Mouse (Mus musculus): Measurements from ENCODE around the gene Edc3. TPM values are rescaled to one million over a fixed set of nuclear protein-coding genes. Genes with fewer than 3 reads are reported as not detected.
A peak's percentile ranks its signal among the peaks of the same experiment; 100 is the strongest.
"Not testable (repeated sequence)": the region's sequence is repeated elsewhere in the genome, so short reads cannot be mapped to it uniquely, and the experiment has no call there.

Edc3 gene
- polyA plus RNA-seq, 1 experiment from 2014 or later, result 25.1 TPM

DNA sequence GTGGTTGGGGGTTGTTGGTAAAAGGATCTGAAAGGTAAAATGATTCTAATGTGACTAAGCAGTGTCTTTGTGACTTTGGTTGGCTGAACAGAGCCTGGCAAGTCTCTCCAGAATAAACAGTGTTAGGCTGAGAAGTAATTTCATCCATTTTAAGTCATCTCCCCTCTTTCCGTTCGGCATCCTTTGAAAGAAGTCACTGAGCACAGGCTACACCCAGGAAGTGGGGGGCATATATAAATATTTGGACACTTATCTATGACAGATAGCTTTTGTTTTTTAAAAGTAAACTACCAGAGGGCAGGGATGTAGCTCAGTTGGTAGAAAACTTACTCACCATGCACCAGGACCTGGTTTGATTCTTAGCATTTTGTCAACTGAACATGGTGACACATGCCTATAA lies 19.7 kb upstream of the Edc3 start:
- WGBS, result 93% methylated on average over 2 of the region's 2 CpGs
- H3K4me2 ChIP-seq (ENCODE audit: low read depth, low read length, severe bottlenecking), result no peak overlapping the region
- no peak overlapping the region for H3K27ac ChIP-seq (ENCODE audit: low read depth, low read length)
- no peaks in the 10 kb centered on the region for H3K4me1 ChIP-seq (replicated peaks; ENCODE audit: control insufficient read depth, insufficient read depth, low read length)
- H3K36me3 ChIP-seq (ENCODE audit: control insufficient read depth, insufficient read depth, low read length), result no peaks in the 10 kb centered on the region
- H3K4me3 ChIP-seq (ENCODE audit: low read depth, low read length), result no peak overlapping the region
- no peak overlapping the region for H3K9ac ChIP-seq (ENCODE audit: low read length)
- no peak for ATAC-seq (replicated peaks; ENCODE audit: low FRiP score)
- H3K9me3 ChIP-seq (ENCODE audit: control insufficient read depth, low read length), result no peaks in the 10 kb centered on the region
- no peaks in the 10 kb centered on the region for H3K27me3 ChIP-seq (ENCODE audit: control insufficient read depth, insufficient read depth, low read length)
- no peak for DNase-seq (ENCODE audit: low spot score)

DNA sequence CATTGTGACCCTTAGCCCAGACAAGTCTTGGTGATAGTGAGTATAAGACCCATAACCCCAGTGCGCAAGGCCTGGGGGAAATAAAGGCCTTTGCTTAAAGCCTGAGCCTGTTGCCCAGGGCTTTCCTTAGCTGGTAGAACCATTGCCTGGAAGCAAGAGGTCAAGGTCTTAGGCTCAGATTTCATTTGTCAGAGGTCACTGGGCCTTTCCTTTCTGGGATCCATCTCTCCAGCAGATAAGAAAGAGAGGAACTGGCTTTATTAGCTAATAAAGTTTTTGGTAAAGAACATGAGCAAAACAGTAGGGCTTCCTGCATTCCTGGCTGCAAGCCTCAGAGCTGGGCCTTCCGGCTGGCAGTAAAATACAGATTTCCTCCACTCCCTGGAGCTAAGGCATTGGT lies 14.2 kb upstream of the Edc3 start:
- Histone ChIP-seq H3K9me3 (ENCODE audit: control insufficient read depth, low read length) (no peaks in the 10 kb centered on the region), H3K4me3 (ENCODE audit: low read depth, low read length) (no peak overlapping the region), H3K9ac (ENCODE audit: low read length) (no peak overlapping the region), H3K36me3 (ENCODE audit: control insufficient read depth, insufficient read depth, low read length) (no peaks in the 10 kb centered on the region), H3K4me2 (ENCODE audit: low read depth, low read length, severe bottlenecking) (no peak overlapping the region), H3K27ac (ENCODE audit: low read depth, low read length) (no peak overlapping the region), H3K27me3 (ENCODE audit: control insufficient read depth, insufficient read depth, low read length) (peaks cover 27% of the 10 kb centered on the region), H3K4me1 (replicated peaks; ENCODE audit: control insufficient read depth, insufficient read depth, low read length) (peaks cover 3% of the 10 kb centered on the region; the same call in 1 of the 2 replicates)
- ATAC-seq (replicated peaks; ENCODE audit: low FRiP score) (no peak), DNase-seq (ENCODE audit: low spot score) (no peak)
- 91% methylated on average over 2 of the region's 2 CpGs for WGBS

- H3K4me2 ChIP-seq (ENCODE audit: low read depth, low read length, severe bottlenecking), result peak overlapping the region; percentile 75
- DNase-seq (ENCODE audit: low spot score) (peak; percentile 67), ATAC-seq (replicated peaks; ENCODE audit: low FRiP score) (no peak)
- H3K27ac ChIP-seq (ENCODE audit: low read depth, low read length), result no peak overlapping the region
- H3K36me3 ChIP-seq (ENCODE audit: control insufficient read depth, insufficient read depth, low read length), result no peaks in the 10 kb centered on the region
- WGBS, result 2% methylated on average over 42 of the region's 42 CpGs
- peak overlapping the region; percentile 51 for H3K9ac ChIP-seq (ENCODE audit: low read length)
- no peaks in the 10 kb centered on the region for H3K9me3 ChIP-seq (ENCODE audit: control insufficient read depth, low read length)
- H3K27me3 ChIP-seq (ENCODE audit: control insufficient read depth, insufficient read depth, low read length), result peaks cover 27% of the 10 kb centered on the region
- peak overlapping the region; percentile 35 for H3K4me3 ChIP-seq (ENCODE audit: low read depth, low read length)
- H3K4me1 ChIP-seq (replicated peaks; ENCODE audit: control insufficient read depth, insufficient read depth, low read length), result peaks cover 3% of the 10 kb centered on the region; the same call in 1 of the 2 replicates
These were observed 11.7 kb upstream of the Edc3 start for GRCm38 (mm10) chr9:57696380-57697285.

- WGBS, result 12% methylated on average over 4 of the region's 4 CpGs
- H3K4me1 ChIP-seq (replicated peaks; ENCODE audit: control insufficient read depth, insufficient read depth, low read length), result peaks cover 3% of the 10 kb centered on the region; the same call in 1 of the 2 replicates
- no peak overlapping the region for H3K4me2 ChIP-seq (ENCODE audit: low read depth, low read length, severe bottlenecking)
- no peak overlapping the region for H3K27ac ChIP-seq (ENCODE audit: low read depth, low read length)
- no peak overlapping the region for H3K9ac ChIP-seq (ENCODE audit: low read length)
- H3K27me3 ChIP-seq (ENCODE audit: control insufficient read depth, insufficient read depth, low read length), result peaks cover 27% of the 10 kb centered on the region
- DNase-seq (ENCODE audit: low spot score) (no peak), ATAC-seq (replicated peaks; ENCODE audit: low FRiP score) (no peak)
- H3K4me3 ChIP-seq (ENCODE audit: low read depth, low read length), result no peak overlapping the region
- H3K9me3 ChIP-seq (ENCODE audit: control insufficient read depth, low read length), result no peaks in the 10 kb centered on the region
- H3K36me3 ChIP-seq (ENCODE audit: control insufficient read depth, insufficient read depth, low read length), result no peaks in the 10 kb centered on the region
These were observed 11.0 kb upstream of the Edc3 start for GRCm38 (mm10) chr9:57697380-57697779.

DNA sequence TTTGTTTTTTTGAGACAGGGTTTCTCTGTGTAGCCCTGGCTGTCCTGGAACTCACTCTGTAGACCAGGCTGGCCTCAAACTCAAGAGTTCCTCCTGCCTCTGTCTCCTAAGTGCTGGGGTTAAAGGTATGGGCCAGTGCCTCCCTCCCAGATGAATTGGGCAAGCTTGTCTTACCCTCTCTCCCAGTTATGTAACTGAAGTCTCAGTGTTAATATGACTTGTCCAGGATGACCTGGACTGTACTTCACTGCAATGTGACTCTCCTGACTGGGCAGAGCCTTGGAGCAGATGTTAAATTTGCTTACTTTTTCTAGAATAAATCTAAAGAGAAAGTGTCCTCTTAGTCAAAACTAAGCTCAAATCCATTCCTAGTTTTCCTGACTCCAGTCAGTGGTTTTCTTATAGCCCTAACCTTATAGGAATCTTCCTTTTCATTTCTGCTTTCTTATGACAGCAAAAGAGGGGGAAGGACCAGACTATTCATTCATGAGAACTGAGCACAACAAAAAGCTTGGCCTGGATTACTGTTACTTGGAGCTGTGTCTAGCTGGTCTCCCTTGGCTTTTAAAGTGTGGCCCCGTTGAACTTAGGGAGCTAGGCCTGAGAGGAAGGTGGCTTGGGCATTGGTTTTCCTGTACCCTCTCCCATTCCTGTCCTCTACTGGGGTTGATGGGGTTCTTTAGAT lies 9.7 kb upstream of the Edc3 start:
- Histone ChIP-seq H3K27ac (ENCODE audit: low read depth, low read length) (no peak overlapping the region), H3K9ac (ENCODE audit: low read length) (no peak overlapping the region), H3K4me1 (replicated peaks; ENCODE audit: control insufficient read depth, insufficient read depth, low read length) (peaks cover 3% of the 10 kb centered on the region; the same call in 1 of the 2 replicates), H3K9me3 (ENCODE audit: control insufficient read depth, low read length) (no peaks in the 10 kb centered on the region), H3K36me3 (ENCODE audit: control insufficient read depth, insufficient read depth, low read length) (no peaks in the 10 kb centered on the region), H3K4me3 (ENCODE audit: low read depth, low read length) (no peak overlapping the region), H3K27me3 (ENCODE audit: control insufficient read depth, insufficient read depth, low read length) (peaks cover 27% of the 10 kb centered on the region), H3K4me2 (ENCODE audit: low read depth, low read length, severe bottlenecking) (no peak overlapping the region)
- DNase-seq (ENCODE audit: low spot score) (no peak), ATAC-seq (replicated peaks; ENCODE audit: low FRiP score) (no peak)
- WGBS, result 77% methylated on average over 1 of the region's 1 CpGs

GRCm38 (mm10) chr9:57706496-57706895 lies 1.8 kb upstream of the Edc3 start:
- 86% methylated on average over 3 of the region's 3 CpGs for WGBS
- Histone ChIP-seq H3K27me3 (ENCODE audit: control insufficient read depth, insufficient read depth, low read length) (no peaks in the 10 kb centered on the region), H3K9me3 (ENCODE audit: control insufficient read depth, low read length) (no peaks in the 10 kb centered on the region; the same call in 1 of the 2 replicates), H3K36me3 (ENCODE audit: control insufficient read depth, insufficient read depth, low read length) (no peaks in the 10 kb centered on the region), H3K4me2 (ENCODE audit: low read depth, low read length, severe bottlenecking) (no peak overlapping the region), H3K27ac (ENCODE audit: low read depth, low read length) (no peak overlapping the region), H3K4me3 (ENCODE audit: low read depth, low read length) (no peak overlapping the region), H3K4me1 (replicated peaks; ENCODE audit: control insufficient read depth, insufficient read depth, low read length) (peaks cover 2% of the 10 kb centered on the region; the same call in 1 of the 2 replicates), H3K9ac (ENCODE audit: low read length) (no peak overlapping the region)
- ATAC-seq (replicated peaks; ENCODE audit: low FRiP score), result no peak
- DNase-seq (ENCODE audit: low spot score), result no peak

DNA sequence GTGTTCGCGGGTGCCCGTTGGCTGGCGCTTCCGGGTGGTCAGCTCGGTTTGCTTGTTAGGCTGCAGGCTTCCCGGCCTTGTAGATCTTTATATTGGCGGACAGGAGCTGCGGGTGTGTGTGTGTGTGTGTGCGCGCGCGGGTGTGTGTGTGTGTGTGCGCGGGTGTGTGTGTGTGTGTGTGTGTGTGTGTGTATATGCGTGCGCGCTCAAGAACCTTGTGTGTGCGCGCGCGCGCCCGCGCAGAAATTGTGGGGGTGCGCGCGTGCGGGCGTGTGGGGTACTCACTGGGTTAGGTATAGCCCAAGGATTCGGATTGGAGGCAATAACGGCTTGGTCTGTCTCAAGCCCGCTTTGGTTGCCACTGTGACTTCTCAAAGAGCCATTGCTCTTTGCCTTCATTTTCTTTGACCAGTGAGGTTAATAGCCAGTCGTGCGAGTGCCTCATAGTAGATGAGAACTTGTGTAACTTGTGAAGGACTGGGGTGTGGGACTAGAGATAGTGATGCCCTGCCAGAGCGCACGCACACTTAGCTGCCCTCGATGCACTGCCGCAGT lies 457 bp downstream of the Edc3 start:
- DNase-seq (ENCODE audit: low spot score), result no peak
- peak; percentile 36 for ATAC-seq (replicated peaks; ENCODE audit: low FRiP score)
- H3K9ac ChIP-seq (ENCODE audit: low read length), result peak overlapping the region; percentile 75

GRCm38 (mm10) chr9:57710214-57710613 lies 1.9 kb downstream of the Edc3 start:
- ATAC-seq (replicated peaks; ENCODE audit: low FRiP score), result not testable (repeated sequence)

More for the DNA sequence above, 457 bp downstream of the Edc3 start:
- Histone ChIP-seq H3K36me3 (ENCODE audit: control insufficient read depth, insufficient read depth, low read length) (no peaks in the 10 kb centered on the region), H3K4me2 (ENCODE audit: low read depth, low read length, severe bottlenecking) (peak overlapping the region; percentile 76), H3K27me3 (ENCODE audit: control insufficient read depth, insufficient read depth, low read length) (no peaks in the 10 kb centered on the region), H3K9me3 (ENCODE audit: control insufficient read depth, low read length) (no peaks in the 10 kb centered on the region; the same call in 1 of the 2 replicates), H3K27ac (ENCODE audit: low read depth, low read length) (peak overlapping the region; percentile 57; the same call in 1 of the 2 replicates), H3K4me1 (replicated peaks; ENCODE audit: control insufficient read depth, insufficient read depth, low read length) (peaks cover 2% of the 10 kb centered on the region; the same call in 1 of the 2 replicates), H3K4me3 (ENCODE audit: low read depth, low read length) (peak overlapping the region; percentile 91)
- 5% methylated on average over 39 of the region's 39 CpGs for WGBS

More at GRCm38 (mm10) chr9:57710214-57710613, 1.9 kb downstream of the Edc3 start:
- not testable (repeated sequence) for H3K36me3 ChIP-seq (ENCODE audit: control insufficient read depth, insufficient read depth, low read length); H3K9me3 ChIP-seq (ENCODE audit: control insufficient read depth, low read length); DNase-seq (ENCODE audit: low spot score); H3K27ac ChIP-seq (ENCODE audit: low read depth, low read length); H3K4me3 ChIP-seq (ENCODE audit: low read depth, low read length); H3K27me3 ChIP-seq (ENCODE audit: control insufficient read depth, insufficient read depth, low read length); H3K9ac ChIP-seq (ENCODE audit: low read length); H3K4me1 ChIP-seq (replicated peaks; ENCODE audit: control insufficient read depth, insufficient read depth, low read length); H3K4me2 ChIP-seq (ENCODE audit: low read depth, low read length, severe bottlenecking)
- 93% methylated on average over 5 of the region's 5 CpGs for WGBS

Data from forebrain, embryonic 11.5 days (tissue).